Mouse (Mus musculus) intestine, embryonic 16.5 days (tissue): ENCODE data around the gene Pex11g. TPM values are rescaled to one million over a fixed set of nuclear protein-coding genes. Genes with fewer than 3 reads are reported as not detected.

Source experiments
- ATAC-seq: fragments of 200-750 bp; cut with Nextera tagmentation; 2 replicates; pipeline ENCODE4 v1.8.0; 2017; ENCODE audit warnings: moderate TSS enrichment, moderate library complexity
- H3K27ac ChIP-seq: fragments of 300-500 bp; sonication (generic); 2 replicates; pipeline ENCODE4 v1.5.1; 2014; ENCODE audit warnings: mild to moderate bottlenecking, low read length
- H3K27me3 ChIP-seq: fragments of 300-500 bp; sonication (generic); replicated peaks from 2 replicates; pipeline ENCODE4 v1.6.1; 2014; ENCODE audit warnings: low read length, control low read depth, mixed read lengths; ENCODE audit not compliant: control insufficient read depth, insufficient read depth
- H3K36me3 ChIP-seq: fragments of 300-500 bp; sonication (generic); 2 replicates; pipeline ENCODE4 v1.6.1; 2014; ENCODE audit warnings: low read length, control low read depth; ENCODE audit not compliant: control insufficient read depth, insufficient read depth
- H3K4me1 ChIP-seq: fragments of 300-500 bp; sonication (generic); 2 replicates; pipeline ENCODE4 v1.6.1; 2014; ENCODE audit warnings: low read length, control low read depth, mixed read lengths; ENCODE audit not compliant: control insufficient read depth, insufficient read depth
- H3K4me2 ChIP-seq: fragments of 300-500 bp; sonication (generic); 2 replicates; pipeline ENCODE4 v1.6.1; 2014; ENCODE audit warnings: low read depth, low read length, control low read depth
- H3K4me3 ChIP-seq: fragments of 300-500 bp; sonication (generic); 2 replicates; pipeline ENCODE4 v1.5.1; 2014; ENCODE audit warnings: mild to moderate bottlenecking, low read length
- H3K9ac ChIP-seq: fragments of 300-500 bp; sonication (generic); 2 replicates; pipeline ENCODE4 v1.6.1; 2014; ENCODE audit warnings: low read depth, low read length
- H3K9me3 ChIP-seq: fragments of 300-500 bp; sonication (generic); 2 replicates; pipeline ENCODE4 v1.6.1; 2016; ENCODE audit warnings: low read length, control low read depth; ENCODE audit not compliant: control insufficient read depth
- WGBS: fragments of 180-500 bp; shearing (Covaris S2); extraction: QIAGEN DNeasy Blood & Tissue Kit; methylation state at CpG from one replicate; pipeline ENCODE4 v1.1.7; 2014; 5-methylcytosine and 5-hydroxymethylcytosine counted together
- polyA plus RNA-seq: library from polyadenylated mRNA; unstranded; fragments of >200 nt; fragmentation: Nextera tagmentation; extraction: Ambion mirVana; gene quantifications from 2 replicates; pipeline ENCODE4 v1.2.1, GENCODE M21; 2015

The Pex11g gene
- polyA plus RNA-seq, 1 experiment from 2014 or later: 17.4 TPM

DNA sequence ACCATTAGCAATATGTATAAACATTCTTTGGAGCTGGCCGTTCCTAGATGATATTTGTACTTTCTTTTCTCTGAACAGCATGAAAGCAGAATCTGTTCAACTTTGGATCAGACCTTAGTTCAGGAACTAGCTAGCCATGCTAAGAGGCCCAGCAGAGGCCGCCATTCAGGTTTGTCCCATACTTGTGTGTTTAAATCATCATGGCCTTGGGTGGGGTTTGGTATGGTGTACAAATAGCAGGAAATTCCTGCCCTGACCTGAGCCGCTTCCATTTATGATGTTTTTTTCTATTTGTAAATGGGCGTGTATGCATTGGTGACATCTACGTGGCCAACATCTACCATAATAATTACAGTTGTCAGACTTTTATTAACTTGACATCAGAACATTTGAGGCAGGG is 42.3 kb downstream of the Pex11g start:
- Histone ChIP-seq H3K36me3 (0 out of 2 replicates have a peak, but pooled peaks cover 4% of the 10 kb centered on the region), H3K27ac (peak overlapping the region; percentile 9; the same call in 1 of the 2 replicates), H3K4me1 (no peaks in the 10 kb centered on the region), H3K4me2 (no peak overlapping the region), H3K9me3 (no peaks in the 10 kb centered on the region), H3K4me3 (no peak overlapping the region), H3K9ac (no peak overlapping the region), H3K27me3 (no peaks in the 10 kb centered on the region)
- ATAC-seq: peak; percentile 56
- WGBS: 71% methylated on average over 5 of the region's 5 CpGs

DNA sequence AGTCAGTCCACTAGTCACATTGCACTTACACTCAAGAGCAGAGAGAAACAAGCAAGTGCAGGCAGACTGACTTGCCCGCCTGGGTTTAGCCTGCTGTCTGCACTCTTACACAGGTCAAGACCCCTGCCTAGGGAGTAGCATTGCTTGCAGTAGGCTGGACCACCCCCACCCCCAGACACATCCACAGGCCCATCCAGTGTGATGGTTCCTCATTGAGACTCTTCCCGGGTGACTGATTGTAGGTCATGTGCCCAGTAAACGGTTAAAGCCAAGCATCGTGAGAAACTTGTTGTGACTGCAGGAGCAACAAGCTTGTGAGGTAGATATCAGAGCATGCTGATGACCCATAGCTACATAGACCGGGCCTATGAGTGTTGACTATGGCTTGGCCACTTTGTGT is 46.0 kb downstream of the Pex11g start:
- WGBS: 90% methylated on average over 5 of the region's 5 CpGs
- H3K4me2 ChIP-seq: no peak overlapping the region
- H3K9me3 ChIP-seq: no peaks in the 10 kb centered on the region
- no peak overlapping the region for H3K9ac ChIP-seq
- no peak for ATAC-seq
- no peak overlapping the region for H3K27ac ChIP-seq
- H3K36me3 ChIP-seq: no peaks in the 10 kb centered on the region
- H3K4me1 ChIP-seq: peaks cover 16% of the 10 kb centered on the region
- no peaks in the 10 kb centered on the region for H3K27me3 ChIP-seq
- no peak overlapping the region for H3K4me3 ChIP-seq

- Histone ChIP-seq H3K9me3 (no peaks in the 10 kb centered on the region), H3K27ac (no peak overlapping the region), H3K36me3 (no peaks in the 10 kb centered on the region), H3K9ac (no peak overlapping the region), H3K4me2 (no peak overlapping the region), H3K4me1 (peaks cover 16% of the 10 kb centered on the region), H3K4me3 (no peak overlapping the region), H3K27me3 (no peaks in the 10 kb centered on the region)
- WGBS: 70% methylated on average over 10 of the region's 10 CpGs
- ATAC-seq: no peak
Measured at GRCm38 (mm10) chr8:3420105-3420706, 47.3 kb downstream of the Pex11g start.

GRCm38 (mm10) chr8:3418101-3418500 is 49.4 kb downstream of the Pex11g start:
- Histone ChIP-seq H3K36me3 (no peaks in the 10 kb centered on the region), H3K27me3 (no peaks in the 10 kb centered on the region), H3K4me2 (no peak overlapping the region), H3K9ac (no peak overlapping the region), H3K4me3 (no peak overlapping the region), H3K9me3 (no peaks in the 10 kb centered on the region), H3K4me1 (peaks cover 22% of the 10 kb centered on the region), H3K27ac (no peak overlapping the region)
- peak; percentile 17; the same call in 1 of the 2 replicates for ATAC-seq
- 69% methylated on average over 1 of the region's 1 CpGs for WGBS

DNA sequence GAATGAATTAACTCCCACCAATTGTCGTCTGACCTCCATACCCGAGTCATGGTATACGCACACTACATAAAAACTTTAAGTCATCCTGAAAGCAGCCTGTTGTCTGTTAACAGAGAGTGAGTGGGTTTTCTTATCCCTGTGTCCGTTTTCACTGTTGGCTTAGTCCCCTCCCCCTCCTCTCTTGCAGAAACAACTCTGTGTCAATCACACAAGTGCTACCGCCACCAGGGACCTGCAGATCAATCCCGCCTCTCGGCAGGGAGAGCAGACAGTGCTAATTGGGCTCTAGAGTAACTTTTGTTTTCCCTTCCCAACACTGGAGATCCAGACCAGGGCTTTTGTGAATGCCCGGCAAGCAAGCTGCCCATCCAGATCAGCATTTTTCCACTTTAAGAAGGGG is 50.0 kb downstream of the Pex11g start:
- Histone ChIP-seq H3K4me3 (no peak overlapping the region), H3K4me2 (no peak overlapping the region), H3K36me3 (no peaks in the 10 kb centered on the region), H3K9me3 (no peaks in the 10 kb centered on the region), H3K27me3 (no peaks in the 10 kb centered on the region), H3K4me1 (peaks cover 24% of the 10 kb centered on the region), H3K9ac (0 out of 2 replicates have a peak overlapping the region, but pooled peaks have one; percentile 0), H3K27ac (peak overlapping the region; percentile 24; the same call in 1 of the 2 replicates)
- 23% methylated on average over 8 of the region's 8 CpGs for WGBS
- peak; percentile 37 for ATAC-seq

DNA sequence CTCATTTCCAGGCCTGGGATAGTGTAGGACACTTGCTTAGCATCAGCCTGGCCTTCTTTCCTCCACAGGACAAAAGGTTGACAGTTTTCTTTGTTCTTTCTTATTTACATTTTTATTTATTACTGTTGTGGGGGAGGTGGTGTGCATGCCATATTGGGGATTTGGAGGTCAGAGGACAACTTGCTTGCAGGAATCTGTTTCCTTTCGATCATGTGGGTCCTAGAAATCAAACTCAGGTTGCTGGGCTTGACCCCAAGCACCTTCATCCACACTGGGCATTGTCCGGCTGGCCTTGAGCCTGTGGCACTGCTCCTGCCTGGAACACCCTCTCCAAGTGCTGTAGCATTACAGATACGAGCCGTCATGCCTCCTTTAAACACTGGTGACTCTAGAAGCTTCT is 50.6 kb downstream of the Pex11g start:
- Histone ChIP-seq H3K27ac (peak overlapping the region; percentile 55), H3K9ac (no peak overlapping the region), H3K36me3 (no peaks in the 10 kb centered on the region), H3K4me3 (no peak overlapping the region), H3K4me2 (no peak overlapping the region), H3K9me3 (no peaks in the 10 kb centered on the region), H3K4me1 (peaks cover 26% of the 10 kb centered on the region), H3K27me3 (no peaks in the 10 kb centered on the region)
- WGBS: 48% methylated on average over 4 of the region's 4 CpGs
- ATAC-seq: no peak

DNA sequence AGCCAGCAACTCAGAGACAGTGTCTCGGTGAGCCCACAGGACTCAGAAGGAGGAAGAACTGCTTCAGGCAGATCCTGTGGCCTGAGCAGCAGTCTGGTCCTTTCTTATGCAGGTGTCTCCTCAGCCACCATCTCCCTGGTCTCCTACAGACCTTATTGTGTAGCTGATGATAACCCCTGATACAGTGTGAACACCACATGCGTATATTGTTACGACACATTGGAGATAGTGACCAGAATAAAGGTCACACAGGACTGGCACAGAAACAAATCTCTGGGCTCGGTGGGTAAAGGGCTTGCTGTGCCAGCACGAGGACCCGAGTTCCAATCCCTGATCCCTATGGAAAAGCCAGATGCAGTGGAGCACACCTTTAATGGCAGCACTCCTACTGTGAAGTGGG is 51.8 kb downstream of the Pex11g start:
- Histone ChIP-seq H3K9ac (no peak overlapping the region), H3K36me3 (no peaks in the 10 kb centered on the region), H3K4me1 (peaks cover 30% of the 10 kb centered on the region), H3K27me3 (no peaks in the 10 kb centered on the region), H3K27ac (no peak overlapping the region), H3K4me2 (no peak overlapping the region), H3K9me3 (no peaks in the 10 kb centered on the region), H3K4me3 (no peak overlapping the region)
- ATAC-seq: no peak
- WGBS: 84% methylated on average over 6 of the region's 6 CpGs

- Histone ChIP-seq H3K9me3 (no peaks in the 10 kb centered on the region), H3K4me2 (no peak overlapping the region), H3K36me3 (no peaks in the 10 kb centered on the region), H3K27ac (no peak overlapping the region), H3K4me3 (no peak overlapping the region), H3K9ac (no peak overlapping the region), H3K4me1 (peaks cover 30% of the 10 kb centered on the region), H3K27me3 (no peaks in the 10 kb centered on the region)
- ATAC-seq: no peak
- WGBS: 77% methylated on average over 4 of the region's 4 CpGs
Measured at GRCm38 (mm10) chr8:3415259-3415658, 52.2 kb downstream of the Pex11g start.

- Histone ChIP-seq H3K4me3 (no peak overlapping the region), H3K9me3 (no peaks in the 10 kb centered on the region), H3K36me3 (no peaks in the 10 kb centered on the region), H3K27ac (no peak overlapping the region), H3K9ac (no peak overlapping the region), H3K4me2 (no peak overlapping the region), H3K4me1 (peaks cover 30% of the 10 kb centered on the region), H3K27me3 (no peaks in the 10 kb centered on the region)
- 69% methylated on average over 6 of the region's 6 CpGs for WGBS
- no peak for ATAC-seq
Measured at GRCm38 (mm10) chr8:3414639-3415190, 52.8 kb downstream of the Pex11g start.

GRCm38 (mm10) chr8:3412816-3413215 is 54.7 kb downstream of the Pex11g start:
- H3K36me3 ChIP-seq: no peaks in the 10 kb centered on the region
- ATAC-seq: no peak
- H3K4me3 ChIP-seq: no peak overlapping the region
- H3K9ac ChIP-seq: no peak overlapping the region
- peak overlapping the region; percentile 83; the same call in 1 of the 2 replicates for H3K27ac ChIP-seq
- H3K27me3 ChIP-seq: no peaks in the 10 kb centered on the region
- WGBS: 92% methylated on average over 1 of the region's 1 CpGs
- H3K9me3 ChIP-seq: no peaks in the 10 kb centered on the region
- peaks cover 22% of the 10 kb centered on the region for H3K4me1 ChIP-seq
- no peak overlapping the region for H3K4me2 ChIP-seq
